20 mouse cellular contexts compared by ENCODE assay signal in the genomic region with DNA sequence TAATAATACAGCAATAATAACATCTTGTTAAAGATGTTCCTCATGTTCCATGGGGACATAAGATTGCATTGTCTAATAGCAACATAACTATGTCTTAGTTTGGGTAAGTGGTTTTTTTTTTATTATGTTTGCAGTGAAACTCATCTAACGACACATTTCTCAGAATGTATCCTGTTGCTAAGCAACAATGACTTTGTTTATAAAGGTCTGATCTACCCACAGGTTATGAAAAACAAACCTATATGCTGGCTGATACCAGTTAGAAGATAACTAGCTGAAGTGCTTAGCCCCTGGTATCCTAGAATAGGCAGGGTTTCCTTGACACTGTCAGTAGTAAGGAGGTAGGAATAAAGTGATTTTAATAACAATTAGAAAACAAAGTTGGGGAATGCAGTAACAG. TPM values are rescaled to one million over a fixed set of nuclear protein-coding genes. Genes with fewer than 3 reads are reported as not detected.
DNase-seq lines count a peak whose midpoint lies in the region; ATAC-seq lines count a peak whose summit lies in the region.
"Had no signal": no experiment of that assay in that cellular context is flagged by ENCODE, and none has a peak within 500 bp of the region (broad histone marks: within the 10 kb centered on the region; RNA-seq: fewer than 3 reads in every experiment).

No protein-coding gene starts in this region.

- H3K36me3 ChIP-seq in heart, embryonic 13.5 days = peaks cover 24% of the 10 kb centered on the region
- peaks cover 8% of the 10 kb centered on the region; the same call in 1 of the 2 replicates for H3K36me3 ChIP-seq in midbrain, embryonic 13.5 days
- no peaks in the 10 kb centered on the region for H3K36me3 ChIP-seq in midbrain, embryonic 11.5 days (ENCODE audit: control insufficient read depth, insufficient read depth, low read length)
- H3K36me3 ChIP-seq: forebrain, embryonic 12.5 days; limb, embryonic 12.5 days had no signal

- no peak for DNase-seq in heart, postnatal 4 days
- DNase-seq in midbrain, embryonic 11.5 days (ENCODE audit: low spot score, missing footprints) = no peak
- peak; percentile 73 for DNase-seq in induced T-regulatory cell, adult 2 months (ENCODE audit: low read depth)
- DNase-seq in testis, postnatal 14 days (ENCODE audit: low spot score) = no peak
- no peak for DNase-seq in layer of hippocampus, postnatal 10 days (ENCODE audit: low spot score in 2 of 2)

- no peak overlapping the region for H3K27ac ChIP-seq in heart, embryonic 13.5 days (replicated peaks)
- no peak overlapping the region for H3K27ac ChIP-seq in midbrain, embryonic 13.5 days
- H3K27ac ChIP-seq in midbrain, embryonic 11.5 days (ENCODE audit: low read depth, low read length) = no peak overlapping the region
- H3K27ac ChIP-seq: embryonic facial prominence, embryonic 13.5 days; forebrain, embryonic 12.5 days; kidney, postnatal 0 days; limb, embryonic 12.5 days; liver, embryonic 15.5 days; midbrain, embryonic 12.5 days had no signal

- H3K9me3 ChIP-seq in heart, embryonic 13.5 days = no peaks in the 10 kb centered on the region
- H3K9me3 ChIP-seq in midbrain, embryonic 13.5 days = no peaks in the 10 kb centered on the region
- H3K9me3 ChIP-seq in midbrain, embryonic 11.5 days (ENCODE audit: control insufficient read depth, low read length) = no peaks in the 10 kb centered on the region
- H3K9me3 ChIP-seq: embryonic facial prominence, embryonic 13.5 days; forebrain, embryonic 12.5 days; limb, embryonic 12.5 days; liver, embryonic 15.5 days; midbrain, embryonic 12.5 days had no signal

- peak overlapping the region; percentile 63; the same call in 1 of the 2 replicates for H3K9ac ChIP-seq in heart, embryonic 13.5 days
- no peak overlapping the region for H3K9ac ChIP-seq in midbrain, embryonic 13.5 days (replicated peaks)
- no peak overlapping the region for H3K9ac ChIP-seq in midbrain, embryonic 11.5 days (ENCODE audit: low read length)
- H3K9ac ChIP-seq: embryonic facial prominence, embryonic 13.5 days; limb, embryonic 12.5 days; liver, embryonic 15.5 days; midbrain, embryonic 12.5 days had no signal

- H3K4me3 ChIP-seq in heart, embryonic 13.5 days = no peak overlapping the region
- H3K4me3 ChIP-seq in midbrain, embryonic 13.5 days (replicated peaks) = no peak overlapping the region
- no peak overlapping the region for H3K4me3 ChIP-seq in midbrain, embryonic 11.5 days (ENCODE audit: low read depth, low read length)
- H3K4me3 ChIP-seq: embryonic facial prominence, embryonic 13.5 days; erythroblast, embryonic 14.5 days; forebrain, embryonic 12.5 days; limb, embryonic 12.5 days; liver, embryonic 15.5 days; midbrain, embryonic 12.5 days had no signal

- no peaks in the 10 kb centered on the region for H3K27me3 ChIP-seq in heart, embryonic 13.5 days (replicated peaks)
- no peaks in the 10 kb centered on the region for H3K27me3 ChIP-seq in midbrain, embryonic 13.5 days
- no peaks in the 10 kb centered on the region for H3K27me3 ChIP-seq in midbrain, embryonic 11.5 days (ENCODE audit: control insufficient read depth, insufficient read depth, low read length)
- H3K27me3 ChIP-seq: CH12.LX; embryonic facial prominence, embryonic 13.5 days; forebrain, embryonic 12.5 days; limb, embryonic 12.5 days; liver, embryonic 15.5 days; midbrain, embryonic 12.5 days had no signal

- H3K4me1 ChIP-seq in heart, embryonic 13.5 days = peaks cover 23% of the 10 kb centered on the region
- peaks cover 8% of the 10 kb centered on the region; the same call in 1 of the 2 replicates for H3K4me1 ChIP-seq in midbrain, embryonic 13.5 days (replicated peaks)
- no peaks in the 10 kb centered on the region; the same call in 1 of the 2 replicates for H3K4me1 ChIP-seq in midbrain, embryonic 11.5 days (ENCODE audit: control insufficient read depth, insufficient read depth, low read length)

- WGBS in heart, embryonic 13.5 days = 74% methylated on average over 1 of the region's 1 CpGs
- 71% methylated on average over 1 of the region's 1 CpGs for WGBS in midbrain, embryonic 13.5 days
- WGBS in midbrain, embryonic 11.5 days = 83% methylated on average over 1 of the region's 1 CpGs

- ATAC-seq in heart, embryonic 13.5 days (ENCODE audit: extremely low read depth, insufficient number of reproducible peaks, low FRiP score, low TSS enrichment) = no peak
- ATAC-seq in midbrain, embryonic 13.5 days = 0 out of 2 replicates have a peak, but pooled peaks have one; percentile 5
- ATAC-seq in midbrain, embryonic 11.5 days (ENCODE audit: low FRiP score) = no peak

- no peak overlapping the region for H3K4me2 ChIP-seq in heart, embryonic 13.5 days
- no peak overlapping the region for H3K4me2 ChIP-seq in midbrain, embryonic 13.5 days (replicated peaks)
- no peak overlapping the region for H3K4me2 ChIP-seq in midbrain, embryonic 11.5 days
- H3K4me2 ChIP-seq: embryonic facial prominence, embryonic 13.5 days; limb, embryonic 12.5 days; midbrain, embryonic 12.5 days had no signal

RNA-seq across cellular contexts. Expression of gene Fig4, which starts 15.0 kb away (rescaled TPM):
- polyA plus RNA-seq in heart, embryonic 13.5 days (2015; fragmentation: Nextera tagmentation; extraction: Ambion mirVana) = 44.0 and 47.2 TPM in 2 replicates
- total RNA-seq in heart, postnatal 4 days (2021) = 10 to 100 TPM; 43.6 to 45.9 TPM
- 25.9 and 27.9 TPM in 2 replicates for polyA plus RNA-seq in midbrain, embryonic 13.5 days (2015; fragmentation: Nextera tagmentation; extraction: Ambion mirVana)
- 22.4 and 25.2 TPM in 2 replicates for polyA plus RNA-seq in midbrain, embryonic 11.5 days (2014; fragmentation: Nextera tagmentation; extraction: Ambion mirVana)
- 10 to 100 TPM; 36.4 to 36.5 TPM for total RNA-seq in layer of hippocampus, postnatal 10 days (2021)

RNA-seq across cellular contexts. Expression of gene Ak9, which starts 15.7 kb away (rescaled TPM):
- 0.27 and 0.28 TPM in 2 replicates for polyA plus RNA-seq in heart, embryonic 13.5 days (2015; fragmentation: Nextera tagmentation; extraction: Ambion mirVana)
- total RNA-seq in heart, postnatal 4 days (2021) = under 1 TPM in 1 of 2 experiments, not detected in 1; 0.07 TPM
- polyA plus RNA-seq in midbrain, embryonic 13.5 days (2015; fragmentation: Nextera tagmentation; extraction: Ambion mirVana) = 0.10 and 0.17 TPM in 2 replicates
- polyA plus RNA-seq in midbrain, embryonic 11.5 days (2014; fragmentation: Nextera tagmentation; extraction: Ambion mirVana) = not detected in 2 replicates
- total RNA-seq in layer of hippocampus, postnatal 10 days (2021) = under 1 TPM; 0.62 to 0.69 TPM
- total RNA-seq: adrenal gland, postnatal 10 days; gastrocnemius, postnatal 14 days; granulocyte monocyte progenitor cell, adult 5-6 weeks; hematopoietic stem cell, adult 5-6 weeks; liver, adult 2 months had no signal
- polyA plus RNA-seq: erythroblast, embryonic 14.5 days; liver, adult 2 months; liver, embryonic 15.5 days; midbrain, embryonic 12.5 days had no signal
